ENCODE assay signal across 15 mouse cellular contexts in genomic region chr10:43422061-43422770, GRCm38 (mm10). TPM values are rescaled to one million over a fixed set of nuclear protein-coding genes. Genes with fewer than 3 reads are reported as not detected.
A peak's percentile ranks its signal among the peaks of the same experiment; 100 is the strongest.
DNase-seq lines count a peak whose midpoint lies in the region; ATAC-seq and TF ChIP-seq lines count a peak whose summit lies in the region.
"Had no signal": no experiment of that assay in that cellular context is flagged by ENCODE, and none has a peak within 500 bp of the region (broad histone marks: within the 10 kb centered on the region; RNA-seq: fewer than 3 reads in every experiment).

No protein-coding gene starts in this region.

- no peak for ATAC-seq in heart, embryonic 15.5 days (replicated peaks; ENCODE audit: insufficient number of reproducible peaks, insufficient read depth, low FRiP score, low read depth)
- peak; percentile 57; the same call in 1 of the 2 replicates for ATAC-seq in hindbrain, embryonic 12.5 days (ENCODE audit: low FRiP score)
- ATAC-seq in midbrain, embryonic 15.5 days (replicated peaks), result peak; percentile 40; the same call in 1 of the 2 replicates
- ATAC-seq in kidney, embryonic 14.5 days (ENCODE audit: low FRiP score, low TSS enrichment), result no peak

- H3K4me2 ChIP-seq in heart, embryonic 15.5 days, result no peak overlapping the region
- H3K4me2 ChIP-seq in hindbrain, embryonic 12.5 days (replicated peaks), result no peak overlapping the region
- no peak overlapping the region for H3K4me2 ChIP-seq in midbrain, embryonic 15.5 days
- H3K4me2 ChIP-seq in kidney, embryonic 14.5 days (replicated peaks; ENCODE audit: low read depth, low read length), result no peak overlapping the region
- H3K4me2 ChIP-seq: limb, embryonic 12.5 days had no signal

- no peak overlapping the region for H3K4me3 ChIP-seq in heart, embryonic 15.5 days
- H3K4me3 ChIP-seq in hindbrain, embryonic 12.5 days, result no peak overlapping the region
- H3K4me3 ChIP-seq in midbrain, embryonic 15.5 days, result no peak overlapping the region
- no peak overlapping the region for H3K4me3 ChIP-seq in kidney, embryonic 14.5 days (ENCODE audit: low read length)
- H3K4me3 ChIP-seq: limb, embryonic 12.5 days had no signal

- H3K27me3 ChIP-seq in heart, embryonic 15.5 days, result no peaks in the 10 kb centered on the region
- H3K27me3 ChIP-seq in hindbrain, embryonic 12.5 days, result no peaks in the 10 kb centered on the region
- H3K27me3 ChIP-seq in midbrain, embryonic 15.5 days (replicated peaks), result no peaks in the 10 kb centered on the region
- H3K27me3 ChIP-seq in kidney, embryonic 14.5 days (ENCODE audit: control insufficient read depth, insufficient read depth, low read length), result no peaks in the 10 kb centered on the region
- H3K27me3 ChIP-seq: limb, embryonic 12.5 days had no signal

- DNase-seq in heart, adult 9 months (ENCODE audit: low spot score in 2 of 2), result no peak
- peak; percentile 54 for DNase-seq in brain, embryonic 14.5 days (ENCODE audit: low read depth)
- no peak for DNase-seq in spleen, postnatal 4 days (ENCODE audit: low spot score in 2 of 2)
- DNase-seq: cerebellum, adult 9-10 months; gastrocnemius, postnatal 14 days; kidney, adult 2 months; kidney, postnatal 25 days; right cerebral cortex, adult 18-20 months; thymus, adult 2 months had no signal

- no peak overlapping the region for H3K9ac ChIP-seq in heart, embryonic 15.5 days
- no peak overlapping the region for H3K9ac ChIP-seq in hindbrain, embryonic 12.5 days
- H3K9ac ChIP-seq in midbrain, embryonic 15.5 days, result no peak overlapping the region
- no peak overlapping the region for H3K9ac ChIP-seq in kidney, embryonic 14.5 days (ENCODE audit: low read depth, low read length)
- H3K9ac ChIP-seq: limb, embryonic 12.5 days; liver, embryonic 14.5 days had no signal

- no peak for TF ChIP-seq CTCF in brain, embryonic 14.5 days (IDR thresholded peaks at IDR 0.05; ENCODE audit: borderline replicate concordance, extremely low read depth, insufficient read depth, insufficient read length)

- no peaks in the 10 kb centered on the region for H3K36me3 ChIP-seq in heart, embryonic 15.5 days
- no peaks in the 10 kb centered on the region for H3K36me3 ChIP-seq in hindbrain, embryonic 12.5 days
- H3K36me3 ChIP-seq in midbrain, embryonic 15.5 days (replicated peaks), result no peaks in the 10 kb centered on the region
- no peaks in the 10 kb centered on the region for H3K36me3 ChIP-seq in kidney, embryonic 14.5 days (ENCODE audit: control insufficient read depth, insufficient read depth, low read length)
- H3K36me3 ChIP-seq: limb, embryonic 12.5 days had no signal

- H3K4me1 ChIP-seq in heart, embryonic 15.5 days (replicated peaks), result peaks cover 19% of the 10 kb centered on the region
- peaks cover 17% of the 10 kb centered on the region for H3K4me1 ChIP-seq in hindbrain, embryonic 12.5 days
- H3K4me1 ChIP-seq in midbrain, embryonic 15.5 days, result peaks cover 18% of the 10 kb centered on the region
- no peaks in the 10 kb centered on the region for H3K4me1 ChIP-seq in kidney, embryonic 14.5 days (ENCODE audit: control insufficient read depth, insufficient read depth, low read length)
- H3K4me1 ChIP-seq: limb, embryonic 12.5 days had no signal

- WGBS in heart, embryonic 15.5 days, result 72% methylated on average over 15 of the region's 15 CpGs
- 66% methylated on average over 15 of the region's 15 CpGs for WGBS in hindbrain, embryonic 12.5 days
- 54% methylated on average over 15 of the region's 15 CpGs for WGBS in midbrain, embryonic 15.5 days
- WGBS in kidney, embryonic 14.5 days, result 83% methylated on average over 15 of the region's 15 CpGs

- 0 out of 2 replicates have a peak overlapping the region, but pooled peaks have one; percentile 27 for H3K27ac ChIP-seq in heart, embryonic 15.5 days
- peak overlapping the region; percentile 13; the same call in 1 of the 2 replicates for H3K27ac ChIP-seq in hindbrain, embryonic 12.5 days
- peak overlapping the region; percentile 27 for H3K27ac ChIP-seq in midbrain, embryonic 15.5 days
- H3K27ac ChIP-seq in kidney, embryonic 14.5 days (ENCODE audit: low read depth, low read length), result no peak overlapping the region
- H3K27ac ChIP-seq: limb, embryonic 12.5 days; liver, embryonic 14.5 days had no signal

- TF ChIP-seq POLR2A in brain, embryonic 14.5 days (IDR thresholded peaks at IDR 0.05; ENCODE audit: borderline replicate concordance, extremely low read depth, insufficient read depth, insufficient read length, poor library complexity, severe bottlenecking), result no peak

- no peaks in the 10 kb centered on the region for H3K9me3 ChIP-seq in heart, embryonic 15.5 days (replicated peaks)
- no peaks in the 10 kb centered on the region for H3K9me3 ChIP-seq in hindbrain, embryonic 12.5 days (replicated peaks)
- no peaks in the 10 kb centered on the region for H3K9me3 ChIP-seq in midbrain, embryonic 15.5 days
- H3K9me3 ChIP-seq in kidney, embryonic 14.5 days (ENCODE audit: control insufficient read depth, low read length), result no peaks in the 10 kb centered on the region
- H3K9me3 ChIP-seq: limb, embryonic 12.5 days had no signal

RNA-seq across cellular contexts. Expression of gene Bend3, which starts 56.4 kb away (rescaled TPM):
- polyA plus RNA-seq in heart, embryonic 15.5 days (2015; fragmentation: Nextera tagmentation; extraction: Ambion mirVana), result 2.5 and 3.8 TPM in 2 replicates
- polyA plus RNA-seq in brain, embryonic 14.5 days (2012; rRNA removed), result 10.5 and 13.1 TPM in 2 replicates
- polyA plus RNA-seq in hindbrain, embryonic 12.5 days (2016; fragmentation: Nextera tagmentation; extraction: Ambion mirVana), result 6.7 and 7.3 TPM in 2 replicates
- 5.0 and 5.5 TPM in 2 replicates for polyA plus RNA-seq in midbrain, embryonic 15.5 days (2015; fragmentation: Nextera tagmentation; extraction: Ambion mirVana)
- polyA plus RNA-seq in kidney, embryonic 14.5 days (2014; fragmentation: Nextera tagmentation; extraction: Ambion mirVana), result 8.4 and 8.9 TPM in 2 replicates

Comparison
In these comparisons a context has a peak if more than half of its experiments do, and no peak if none do; other contexts are left out.
1. ATAC-seq: peak in hindbrain, embryonic 12.5 days (single experiment) and midbrain, embryonic 15.5 days (single experiment); none in heart, embryonic 15.5 days (single experiment) and kidney, embryonic 14.5 days (single experiment).